Mouse (Mus musculus) mouse trophoblast stem cell (cell line): ENCODE measurements around the gene Krt12.

Experiments used
- in situ Hi-C, 2 experiments: fragments of 300-500 bp; cut with MseI, MboI; formaldehyde crosslinking; loops; 2 replicates in 1 of 2; 3 replicates in 1 of 2; pipeline ENCODE4 v1.15.1; 2025

Gene Krt12

GRCm38 (mm10) chr11:99422159-99422558 lies at the start of gene Krt12:
Krt12 (minus strand) TSS chr11:99422259.
- in situ Hi-C loops, result no loop called here

GRCm38 (mm10) chr11:99469228-99469627 lies 47.2 kb upstream of the Krt12 start:
- in situ Hi-C loops, result loop anchor here in 1 of 2 experiments (10.0 kb wide), 3 partner anchors 106 to 826 kb away; no protein-coding TSS in a partner anchor

GRCm38 (mm10) chr11:99468566-99468965 lies 46.5 kb upstream of the Krt12 start:
- in situ Hi-C loops, result loop anchor here in 1 of 2 experiments (10.0 kb wide), 3 partner anchors 106 to 826 kb away; no protein-coding TSS in a partner anchor

GRCm38 (mm10) chr11:99466316-99466715 lies 44.3 kb upstream of the Krt12 start:
- in situ Hi-C loops, result loop anchor here in 1 of 2 experiments (10.0 kb wide), 3 partner anchors 108 to 828 kb away; no protein-coding TSS in a partner anchor

GRCm38 (mm10) chr11:99464836-99465235 lies 42.8 kb upstream of the Krt12 start:
- in situ Hi-C loops, result loop anchor here (5.0 to 10.0 kb wide), 6 partner anchors 48 to 830 kb away; no protein-coding TSS in a partner anchor

GRCm38 (mm10) chr11:99463155-99463554 lies 41.1 kb upstream of the Krt12 start:
- in situ Hi-C loops, result loop anchor here (5.0 to 10.0 kb wide), 6 partner anchors 46 to 832 kb away; no protein-coding TSS in a partner anchor

GRCm38 (mm10) chr11:99461736-99462135 lies 39.7 kb upstream of the Krt12 start:
- in situ Hi-C loops, result loop anchor here (5.0 to 10.0 kb wide), 6 partner anchors 44 to 833 kb away; no protein-coding TSS in a partner anchor

GRCm38 (mm10) chr11:99458887-99459286 lies 36.8 kb upstream of the Krt12 start:
- in situ Hi-C loops, result no loop called here

- in situ Hi-C loops, result no loop called here
Observed at GRCm38 (mm10) chr11:99454759-99455158, 32.7 kb upstream of the Krt12 start.

GRCm38 (mm10) chr11:99454044-99454443 lies 32.0 kb upstream of the Krt12 start:
- in situ Hi-C loops, result no loop called here

GRCm38 (mm10) chr11:99448769-99449168 lies 26.7 kb upstream of the Krt12 start:
- in situ Hi-C loops, result no loop called here

- in situ Hi-C loops, result no loop called here
Observed at GRCm38 (mm10) chr11:99441220-99441619, 19.2 kb upstream of the Krt12 start.

- in situ Hi-C loops, result no loop called here
Observed at GRCm38 (mm10) chr11:99439465-99439864, 17.4 kb upstream of the Krt12 start.

- in situ Hi-C loops, result no loop called here
Observed at GRCm38 (mm10) chr11:99437972-99438371, 15.9 kb upstream of the Krt12 start, which contains the start of gene Krt20. Krt20 (minus strand) TSS chr11:99438150.

- in situ Hi-C loops, result no loop called here
Observed at GRCm38 (mm10) chr11:99436625-99437024, 14.6 kb upstream of the Krt12 start.

- in situ Hi-C loops, result no loop called here
Observed at GRCm38 (mm10) chr11:99430670-99431069, 8.6 kb upstream of the Krt12 start.

GRCm38 (mm10) chr11:99420586-99420985 lies 1.5 kb downstream of the Krt12 start:
- in situ Hi-C loops, result no loop called here

GRCm38 (mm10) chr11:99417819-99418218 lies 4.2 kb downstream of the Krt12 start:
- in situ Hi-C loops, result loop anchor here in 1 of 2 experiments (5.0 kb wide), 1 partner anchor 44 kb away; no protein-coding TSS in a partner anchor

- in situ Hi-C loops, result loop anchor here in 1 of 2 experiments (5.0 kb wide), 1 partner anchor 45 kb away; no protein-coding TSS in a partner anchor
Observed at GRCm38 (mm10) chr11:99416902-99417301, 5.2 kb downstream of the Krt12 start.

GRCm38 (mm10) chr11:99414463-99415147 lies 7.5 kb downstream of the Krt12 start:
- in situ Hi-C loops, result loop anchor here (5.0 kb wide), 1 partner anchor 48 kb away; no protein-coding TSS in a partner anchor

- in situ Hi-C loops, result loop anchor here in 1 of 2 experiments (5.0 kb wide), 1 partner anchor 49 kb away; no protein-coding TSS in a partner anchor
Observed at GRCm38 (mm10) chr11:99413247-99413646, 8.8 kb downstream of the Krt12 start.

- in situ Hi-C loops, result no loop called here
Observed at GRCm38 (mm10) chr11:99406186-99406585, 15.9 kb downstream of the Krt12 start.
